Comparison of ENCODE assay signal across 13 mouse cellular contexts in the genomic region with DNA sequence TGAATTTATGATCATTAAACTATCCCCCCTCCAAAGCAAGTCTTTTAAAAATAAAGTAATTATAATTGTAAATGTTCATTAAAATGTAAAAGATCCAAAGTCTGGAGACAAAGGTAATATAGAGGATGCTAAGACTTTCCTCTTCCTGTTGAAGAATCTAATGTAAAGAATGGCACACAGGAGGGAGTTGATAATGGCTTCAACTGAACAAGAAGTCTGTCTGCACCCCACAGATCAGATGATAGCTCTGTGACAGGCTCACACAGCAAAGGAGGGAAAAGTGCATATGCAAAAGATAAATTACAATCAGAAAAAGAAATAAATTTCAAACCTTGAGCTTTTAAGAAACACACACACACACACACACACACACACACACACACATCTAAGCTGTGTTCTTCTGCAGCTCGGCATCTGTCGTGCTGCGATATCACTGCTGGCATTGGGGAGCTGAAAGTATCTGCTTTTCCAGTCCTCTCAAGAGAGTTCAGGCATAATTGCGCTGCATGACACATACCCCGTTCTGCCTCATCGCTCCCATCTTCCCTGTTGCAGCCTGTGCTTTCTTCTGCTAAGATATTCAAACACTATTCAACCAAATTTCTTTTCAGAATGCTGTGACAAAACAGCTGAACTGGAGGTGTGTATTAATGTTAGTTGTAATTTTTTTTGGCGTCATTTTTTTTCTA.
A peak's percentile ranks its signal among the peaks of the same experiment; 100 is the strongest.
DNase-seq lines count a peak whose midpoint lies in the region; ATAC-seq and TF ChIP-seq lines count a peak whose summit lies in the region.
"Had no signal": no experiment of that assay in that cellular context is flagged by ENCODE, and none has a peak within 500 bp of the region (broad histone marks: within the 10 kb centered on the region; RNA-seq: fewer than 3 reads in every experiment).

No protein-coding gene starts in this region.

- no peak overlapping the region for H3K27ac ChIP-seq in midbrain, embryonic 11.5 days (ENCODE audit: low read depth, low read length)
- no peak overlapping the region for H3K27ac ChIP-seq in midbrain, embryonic 10.5 days (replicated peaks)
- H3K27ac ChIP-seq in hindbrain, embryonic 16.5 days (ENCODE audit: low read depth, low read length) = no peak overlapping the region
- H3K27ac ChIP-seq in stomach, postnatal 0 days (replicated peaks) = no peak overlapping the region

- 77% methylated on average over 7 of the region's 7 CpGs for WGBS in midbrain, embryonic 11.5 days
- WGBS in midbrain, embryonic 10.5 days = 80% methylated on average over 7 of the region's 7 CpGs
- 48% methylated on average over 7 of the region's 7 CpGs for WGBS in hindbrain, embryonic 16.5 days
- 87% methylated on average over 7 of the region's 7 CpGs for WGBS in stomach, postnatal 0 days

- intact Hi-C loops in left cerebral cortex, postnatal 4 days (cut with DNase I) = no loop called here

- H3K9ac ChIP-seq in midbrain, embryonic 11.5 days (ENCODE audit: low read length) = no peak overlapping the region
- no peak overlapping the region for H3K9ac ChIP-seq in hindbrain, embryonic 16.5 days (ENCODE audit: low read depth, low read length)
- no peak overlapping the region for H3K9ac ChIP-seq in stomach, postnatal 0 days (ENCODE audit: low read length)

- TF ChIP-seq CTCF in stomach, postnatal 0 days (IDR thresholded peaks at IDR 0.05; ENCODE audit: low read depth) = no peak

- no peak overlapping the region for H3K4me3 ChIP-seq in midbrain, embryonic 11.5 days (ENCODE audit: low read depth, low read length)
- H3K4me3 ChIP-seq in midbrain, embryonic 10.5 days = no peak overlapping the region
- no peak overlapping the region for H3K4me3 ChIP-seq in hindbrain, embryonic 16.5 days (ENCODE audit: low read length)
- no peak overlapping the region for H3K4me3 ChIP-seq in stomach, postnatal 0 days (ENCODE audit: low read depth, low read length)

- no peaks in the 10 kb centered on the region for H3K27me3 ChIP-seq in midbrain, embryonic 11.5 days (ENCODE audit: control insufficient read depth, insufficient read depth, low read length)
- H3K27me3 ChIP-seq in midbrain, embryonic 10.5 days (ENCODE audit: low read depth, poor library complexity, severe bottlenecking) = no peaks in the 10 kb centered on the region
- no peaks in the 10 kb centered on the region for H3K27me3 ChIP-seq in hindbrain, embryonic 16.5 days (replicated peaks; ENCODE audit: control insufficient read depth, insufficient read depth, low read length)
- no peaks in the 10 kb centered on the region for H3K27me3 ChIP-seq in stomach, postnatal 0 days (ENCODE audit: control insufficient read depth, insufficient read depth, low read length)

- H3K9me3 ChIP-seq in midbrain, embryonic 11.5 days (ENCODE audit: control insufficient read depth, low read length) = no peaks in the 10 kb centered on the region
- no peaks in the 10 kb centered on the region for H3K9me3 ChIP-seq in midbrain, embryonic 10.5 days (replicated peaks)
- H3K9me3 ChIP-seq in hindbrain, embryonic 16.5 days (ENCODE audit: control insufficient read depth, low read length) = no peaks in the 10 kb centered on the region
- no peaks in the 10 kb centered on the region for H3K9me3 ChIP-seq in stomach, postnatal 0 days (ENCODE audit: control insufficient read depth, low read length)

- TF ChIP-seq EP300 in stomach, postnatal 0 days (optimal IDR thresholded peaks at IDR 0.05) = no peak

- no peaks in the 10 kb centered on the region for H3K4me1 ChIP-seq in midbrain, embryonic 11.5 days (ENCODE audit: control insufficient read depth, insufficient read depth, low read length)
- no peaks in the 10 kb centered on the region for H3K4me1 ChIP-seq in midbrain, embryonic 10.5 days
- H3K4me1 ChIP-seq in hindbrain, embryonic 16.5 days (ENCODE audit: control insufficient read depth, insufficient read depth, low read depth, low read length) = no peaks in the 10 kb centered on the region
- H3K4me1 ChIP-seq in stomach, postnatal 0 days (replicated peaks; ENCODE audit: control insufficient read depth, insufficient read depth) = no peaks in the 10 kb centered on the region

- no peaks in the 10 kb centered on the region for H3K36me3 ChIP-seq in midbrain, embryonic 11.5 days (ENCODE audit: control insufficient read depth, insufficient read depth, low read length)
- H3K36me3 ChIP-seq in midbrain, embryonic 10.5 days = no peaks in the 10 kb centered on the region
- no peaks in the 10 kb centered on the region for H3K36me3 ChIP-seq in hindbrain, embryonic 16.5 days (ENCODE audit: control insufficient read depth, insufficient read depth, low read length)
- H3K36me3 ChIP-seq in stomach, postnatal 0 days (ENCODE audit: control insufficient read depth, insufficient read depth, low read length) = no peaks in the 10 kb centered on the region

- H3K4me2 ChIP-seq in midbrain, embryonic 11.5 days = no peak overlapping the region
- H3K4me2 ChIP-seq in hindbrain, embryonic 16.5 days (ENCODE audit: low read length) = no peak overlapping the region
- H3K4me2 ChIP-seq in stomach, postnatal 0 days (replicated peaks; ENCODE audit: low read depth) = no peak overlapping the region
- H3K4me2 ChIP-seq: heart, embryonic 11.5 days had no signal

- peak; percentile 45; the same call in 1 of the 2 replicates for ATAC-seq in midbrain, embryonic 11.5 days (ENCODE audit: low FRiP score)
- ATAC-seq in hindbrain, embryonic 16.5 days = peak; percentile 80
- ATAC-seq in stomach, postnatal 0 days (ENCODE audit: low FRiP score, low TSS enrichment) = no peak

- no peak for DNase-seq in midbrain, embryonic 11.5 days (ENCODE audit: low spot score, missing footprints)
- no peak for DNase-seq in midbrain, embryonic 10.5 days (ENCODE audit: low spot score)
- DNase-seq in left cerebral cortex, postnatal 4 days = peak; percentile 3
- DNase-seq in right cerebral cortex, postnatal 25 days = peak; percentile 15
- DNase-seq in testis, postnatal 10 days (ENCODE audit: low spot score) = no peak
- DNase-seq in stomach, postnatal 0 days (ENCODE audit: low spot score) = no peak
- no peak for DNase-seq in ovary, postnatal 36 days (ENCODE audit: low spot score)
- DNase-seq: cerebellum, postnatal 25 days; gastrocnemius, postnatal 10 days; lung, postnatal 10 days; thymus, postnatal 14 days had no signal

Comparison
In these comparisons a context has a peak if more than half of its experiments do, and no peak if none do; other contexts are left out.
1. DNase-seq: peak in left cerebral cortex, postnatal 4 days (single experiment) and right cerebral cortex, postnatal 25 days (single experiment); none in midbrain, embryonic 11.5 days (single experiment), midbrain, embryonic 10.5 days (single experiment), testis, postnatal 10 days (single experiment), stomach, postnatal 0 days (single experiment) and ovary, postnatal 36 days (single experiment).